Mouse (Mus musculus) limb, embryonic 14.5 days (tissue): ENCODE measurements around the gene Guk1. TPM values are rescaled to one million over a fixed set of nuclear protein-coding genes. Genes with fewer than 3 reads are reported as not detected.

ENCODE experiments used
- ATAC-seq: fragments of 200-750 bp; cut with Nextera tagmentation; 2 replicates; pipeline ENCODE4 v1.8.0; 2017; ENCODE audit warnings: low read depth, moderate number of reproducible peaks, moderate TSS enrichment; ENCODE audit not compliant: low FRiP score
- DNase-seq: peaks from one replicate; pipeline ENCODE4 v3.0.0-alpha.2; 2015; ENCODE audit warnings: low spot score
- H3K27ac ChIP-seq: fragments of 300-500 bp; sonication (generic); replicated peaks from 2 replicates; pipeline ENCODE4 v1.5.1; 2014; ENCODE audit warnings: low read depth, mild to moderate bottlenecking, low read length, moderate library complexity, mixed read lengths
- H3K27me3 ChIP-seq: fragments of 300-500 bp; sonication (generic); 2 replicates; pipeline ENCODE4 v1.6.1; 2014; ENCODE audit warnings: low read length, mixed read lengths; ENCODE audit not compliant: control insufficient read depth, insufficient read depth
- H3K36me3 ChIP-seq: fragments of 300-500 bp; sonication (generic); 2 replicates; pipeline ENCODE4 v1.6.1; 2014; ENCODE audit warnings: mild to moderate bottlenecking, low read length, moderate library complexity, mixed read lengths; ENCODE audit not compliant: control insufficient read depth, insufficient read depth
- H3K4me1 ChIP-seq: fragments of 300-500 bp; sonication (generic); 2 replicates; pipeline ENCODE4 v1.6.1; 2014; ENCODE audit warnings: antibody characterized with exemption, low read length, mixed read lengths; ENCODE audit not compliant: control insufficient read depth, insufficient read depth
- H3K4me2 ChIP-seq: fragments of 300-500 bp; sonication (generic); replicated peaks from 2 replicates; pipeline ENCODE4 v1.6.1; 2014; ENCODE audit warnings: low read depth, mild to moderate bottlenecking, low read length, moderate library complexity; ENCODE audit not compliant: severe bottlenecking
- H3K4me3 ChIP-seq: fragments of 300-500 bp; sonication (generic); replicated peaks from 2 replicates; pipeline ENCODE4 v1.5.1; 2014; ENCODE audit warnings: low read length
- H3K9ac ChIP-seq: fragments of 300-500 bp; sonication (generic); 2 replicates; pipeline ENCODE4 v1.6.1; 2014; ENCODE audit warnings: mild to moderate bottlenecking, low read depth, low read length, moderate library complexity; ENCODE audit not compliant: severe bottlenecking
- H3K9me3 ChIP-seq: fragments of 300-500 bp; sonication (generic); 2 replicates; pipeline ENCODE4 v1.6.1; 2016; ENCODE audit warnings: low read length; ENCODE audit not compliant: control insufficient read depth
- POLR2A ChIP-seq: fragments of 200-500 bp; IDR thresholded peaks from 2 replicates; pipeline ENCODE4 v1.8.0; 2012; ENCODE audit warnings: inconsistent platforms, mild to moderate bottlenecking, moderate library complexity, borderline replicate concordance; ENCODE audit not compliant: insufficient read depth, insufficient read length; ENCODE audit errors: extremely low read depth
- WGBS: fragments of 180-500 bp; shearing (Covaris S2); extraction: QIAGEN DNeasy Blood & Tissue Kit; methylation state at CpG from one replicate; pipeline ENCODE4 v1.1.7; 2014; 5-methylcytosine and 5-hydroxymethylcytosine counted together
- polyA plus RNA-seq, 2 experiments: library from polyadenylated mRNA; depleted of rRNA in 1 of 2; stranded (reverse) in 1 of 2; unstranded in 1 of 2; fragments of >200 nt; fragmentation: Nextera tagmentation in 1 of 2; extraction: Ambion mirVana in 1 of 2; gene quantifications; 2 replicates each; pipeline versions ENCODE4 v1.2.1 to v1.2.3; 2012 to 2014

The Guk1 gene
- polyA plus RNA-seq, 2 experiments: 101 to 129 TPM

GRCm38 (mm10) chr11:59134373-59134997 lies 57.5 kb downstream of the Guk1 start:
- H3K27me3 ChIP-seq: peaks cover 57% of the 10 kb centered on the region
- no peak overlapping the region for H3K4me3 ChIP-seq
- no peak for TF ChIP-seq POLR2A
- H3K36me3 ChIP-seq: no peaks in the 10 kb centered on the region
- H3K27ac ChIP-seq: no peak overlapping the region
- H3K4me1 ChIP-seq: no peaks in the 10 kb centered on the region
- H3K4me2 ChIP-seq: 0 out of 2 replicates have a peak overlapping the region, but pooled peaks have one; percentile 15
- no peak overlapping the region for H3K9ac ChIP-seq
- no peaks in the 10 kb centered on the region for H3K9me3 ChIP-seq
- ATAC-seq (no peak), DNase-seq (no peak)
- 5% methylated on average over 33 of the region's 35 CpGs for WGBS

Other genes with a start within 250 kb of the Guk1 start
- gene Hist3h2ba, start 243.3 kb downstream of the Guk1 start, polyA plus RNA-seq (2012; rRNA removed): 81.5 and 90.3 TPM in 2 replicates
- 14.6 and 19.3 TPM in 2 replicates for gene Hist3h2ba, start 243.3 kb downstream of the Guk1 start, polyA plus RNA-seq (2014; fragmentation: Nextera tagmentation; extraction: Ambion mirVana)
- 28.2 and 33.2 TPM in 2 replicates for gene Hist3h2a, start 237.5 kb downstream of the Guk1 start, polyA plus RNA-seq (2012; rRNA removed)
- gene Hist3h2a, start 237.5 kb downstream of the Guk1 start, polyA plus RNA-seq (2014; fragmentation: Nextera tagmentation; extraction: Ambion mirVana): 25.4 and 26.0 TPM in 2 replicates
- 0.87 and 1.3 TPM in 2 replicates for gene Trim17, start 237.5 kb downstream of the Guk1 start, polyA plus RNA-seq (2012; rRNA removed)
- gene Trim17, start 237.5 kb downstream of the Guk1 start, polyA plus RNA-seq (2014; fragmentation: Nextera tagmentation; extraction: Ambion mirVana): 1.2 and 1.3 TPM in 2 replicates
- gene Trim11, start 214.1 kb downstream of the Guk1 start, polyA plus RNA-seq (2012; rRNA removed): 29.7 and 34.2 TPM in 2 replicates
- gene Trim11, start 214.1 kb downstream of the Guk1 start, polyA plus RNA-seq (2014; fragmentation: Nextera tagmentation; extraction: Ambion mirVana): 21.4 and 21.5 TPM in 2 replicates
- 11.0 and 11.5 TPM in 2 replicates for gene Obscn, start 55.8 kb downstream of the Guk1 start, polyA plus RNA-seq (2012; rRNA removed)
- 3.2 and 5.4 TPM in 2 replicates for gene Obscn, start 55.8 kb downstream of the Guk1 start, polyA plus RNA-seq (2014; fragmentation: Nextera tagmentation; extraction: Ambion mirVana)
- 4.0 TPM in 2 replicates for gene Iba57, start 28.5 kb downstream of the Guk1 start, polyA plus RNA-seq (2012; rRNA removed)
- gene Iba57, start 28.5 kb downstream of the Guk1 start, polyA plus RNA-seq (2014; fragmentation: Nextera tagmentation; extraction: Ambion mirVana): 1.8 and 2.4 TPM in 2 replicates
- 0.78 and 1.2 TPM in 2 replicates for gene Gjc2, start 9.0 kb downstream of the Guk1 start, polyA plus RNA-seq (2012; rRNA removed)
- gene Gjc2, start 9.0 kb downstream of the Guk1 start, polyA plus RNA-seq (2014; fragmentation: Nextera tagmentation; extraction: Ambion mirVana): 0.36 and 0.70 TPM in 2 replicates
- 38.8 and 51.1 TPM in 2 replicates for gene Mrpl55, start 10.3 kb upstream of the Guk1 start, polyA plus RNA-seq (2012; rRNA removed)
- 81.0 and 85.2 TPM in 2 replicates for gene Mrpl55, start 10.3 kb upstream of the Guk1 start, polyA plus RNA-seq (2014; fragmentation: Nextera tagmentation; extraction: Ambion mirVana)
- 32.4 and 37.5 TPM in 2 replicates for gene 2310033P09Rik, start 16.1 kb upstream of the Guk1 start, polyA plus RNA-seq (2012; rRNA removed)
- gene 2310033P09Rik, start 16.1 kb upstream of the Guk1 start, polyA plus RNA-seq (2014; fragmentation: Nextera tagmentation; extraction: Ambion mirVana): 28.9 and 30.0 TPM in 2 replicates
- gene Arf1, start 36.1 kb upstream of the Guk1 start, polyA plus RNA-seq (2012; rRNA removed): 690 and 777 TPM in 2 replicates
- gene Arf1, start 36.1 kb upstream of the Guk1 start, polyA plus RNA-seq (2014; fragmentation: Nextera tagmentation; extraction: Ambion mirVana): 698 and 725 TPM in 2 replicates
- gene Wnt3a, start 98.5 kb upstream of the Guk1 start, polyA plus RNA-seq (2012; rRNA removed): 1.2 TPM in 2 replicates
- 1.3 and 1.7 TPM in 2 replicates for gene Wnt3a, start 98.5 kb upstream of the Guk1 start, polyA plus RNA-seq (2014; fragmentation: Nextera tagmentation; extraction: Ambion mirVana)
- gene Wnt9a, start 114.7 kb upstream of the Guk1 start, polyA plus RNA-seq (2012; rRNA removed): 11.8 and 15.0 TPM in 2 replicates
- 6.2 and 6.8 TPM in 2 replicates for gene Wnt9a, start 114.7 kb upstream of the Guk1 start, polyA plus RNA-seq (2014; fragmentation: Nextera tagmentation; extraction: Ambion mirVana)
- 0.13 and 0.33 TPM in 2 replicates for gene Prss38, start 183.4 kb upstream of the Guk1 start, polyA plus RNA-seq (2012; rRNA removed)
- not detected in 2 replicates for gene Prss38, start 183.4 kb upstream of the Guk1 start, polyA plus RNA-seq (2014; fragmentation: Nextera tagmentation; extraction: Ambion mirVana)